Mouse (Mus musculus) splenic B cell, adult 2 months (primary cell): ENCODE results near the gene Gm20388.

Experiments
- DNase-seq: peaks from one replicate; pipeline ENCODE4 v3.0.0-alpha.2; 2011; ENCODE audit warnings: low read depth, low spot score
- H3K27me3 ChIP-seq: 2 replicates; pipeline ENCODE4 v1.6.1; 2012; ENCODE audit warnings: mild to moderate bottlenecking, low read length, moderate library complexity, mixed read lengths; ENCODE audit not compliant: control insufficient read depth, poor library complexity, insufficient read depth, severe bottlenecking
- H3K36me3 ChIP-seq: 2 replicates; pipeline ENCODE4 v1.6.1; 2012; ENCODE audit warnings: mild to moderate bottlenecking, low read length, moderate library complexity, mixed read lengths; ENCODE audit not compliant: control insufficient read depth, poor library complexity, insufficient read depth, severe bottlenecking

The Gm20388 gene

GRCm38 (mm10) chr8:120986022-120986421 is 1075.4 kb downstream of the Gm20388 start:
- no peaks in the 10 kb centered on the region for H3K27me3 ChIP-seq
- DNase-seq: no peak

GRCm38 (mm10) chr8:120993738-120994137 is 1083.1 kb downstream of the Gm20388 start:
- no peak for DNase-seq
- Histone ChIP-seq H3K36me3 (no peaks in the 10 kb centered on the region), H3K27me3 (no peaks in the 10 kb centered on the region)

More at GRCm38 (mm10) chr8:120986022-120986421, 1075.4 kb downstream of the Gm20388 start:
- H3K36me3 ChIP-seq: no peaks in the 10 kb centered on the region

GRCm38 (mm10) chr8:120995424-120995823 is 1084.8 kb downstream of the Gm20388 start:
- no peak for DNase-seq
- Histone ChIP-seq H3K27me3 (no peaks in the 10 kb centered on the region), H3K36me3 (no peaks in the 10 kb centered on the region)

GRCm38 (mm10) chr8:120996905-120997581 is 1086.4 kb downstream of the Gm20388 start:
- Histone ChIP-seq H3K36me3 (no peaks in the 10 kb centered on the region), H3K27me3 (no peaks in the 10 kb centered on the region)
- no peak for DNase-seq

GRCm38 (mm10) chr8:120997926-120998325 is 1087.3 kb downstream of the Gm20388 start:
- Histone ChIP-seq H3K27me3 (no peaks in the 10 kb centered on the region), H3K36me3 (no peaks in the 10 kb centered on the region)
- no peak for DNase-seq

- H3K36me3 ChIP-seq: no peaks in the 10 kb centered on the region
- DNase-seq: no peak
- H3K27me3 ChIP-seq: no peaks in the 10 kb centered on the region
These were observed 1088.3 kb downstream of the Gm20388 start for GRCm38 (mm10) chr8:120998966-120999365.

DNA sequence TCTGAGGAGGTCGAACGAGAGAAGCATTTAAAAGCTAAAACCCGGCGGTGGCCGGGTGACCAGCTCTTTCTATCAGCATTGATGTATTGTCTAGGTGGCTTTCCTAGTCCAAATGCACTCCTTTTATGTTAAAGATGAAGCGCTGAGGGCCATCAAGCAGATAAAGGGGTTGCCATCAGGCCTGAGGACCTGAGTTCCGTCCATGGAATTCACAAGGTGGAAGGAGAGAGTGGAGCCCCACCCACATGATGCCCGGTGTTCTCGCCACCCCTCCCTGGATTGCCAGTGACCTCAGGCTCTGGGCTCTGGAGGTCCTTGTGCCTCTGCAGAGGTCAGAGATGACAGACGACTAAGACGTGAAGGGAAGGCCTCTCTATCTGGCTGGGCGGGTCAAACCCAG is 1091.3 kb downstream of the Gm20388 start:
- Histone ChIP-seq H3K27me3 (no peaks in the 10 kb centered on the region), H3K36me3 (no peaks in the 10 kb centered on the region)
- no peak for DNase-seq

DNA sequence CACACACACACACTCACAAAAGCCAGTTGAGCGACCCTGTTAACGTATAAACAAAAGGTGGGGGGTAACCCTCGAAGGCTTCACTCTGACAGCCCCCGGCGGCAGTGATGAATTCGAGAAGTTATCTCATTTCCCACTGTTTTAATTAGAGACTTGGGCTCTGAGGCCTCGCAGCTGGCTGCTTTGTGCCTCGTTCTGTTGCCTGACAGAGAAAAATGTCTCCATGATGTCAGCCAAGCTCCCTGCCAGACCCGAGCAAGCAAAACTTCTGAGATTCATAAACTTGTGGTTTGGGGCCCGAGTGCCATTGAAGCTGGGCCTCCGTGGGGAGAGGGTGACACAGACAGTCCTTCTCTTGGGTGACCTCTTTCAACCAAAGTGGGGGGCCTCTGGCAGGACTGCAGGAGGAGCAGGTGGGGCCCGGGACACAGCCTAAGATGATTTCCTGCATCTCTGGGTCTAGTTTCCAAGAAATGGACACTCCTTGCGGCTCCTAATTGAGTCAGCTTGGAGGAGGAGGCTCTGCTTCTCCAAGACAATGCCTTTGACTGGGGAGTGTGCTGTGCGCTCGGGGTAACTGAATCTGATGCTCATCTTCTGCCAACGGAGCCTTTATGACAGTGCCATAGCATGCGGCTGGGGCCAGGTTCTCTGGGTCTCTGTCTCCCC is 1092.4 kb downstream of the Gm20388 start:
- Histone ChIP-seq H3K36me3 (no peaks in the 10 kb centered on the region), H3K27me3 (no peaks in the 10 kb centered on the region)
- DNase-seq: no peak

DNA sequence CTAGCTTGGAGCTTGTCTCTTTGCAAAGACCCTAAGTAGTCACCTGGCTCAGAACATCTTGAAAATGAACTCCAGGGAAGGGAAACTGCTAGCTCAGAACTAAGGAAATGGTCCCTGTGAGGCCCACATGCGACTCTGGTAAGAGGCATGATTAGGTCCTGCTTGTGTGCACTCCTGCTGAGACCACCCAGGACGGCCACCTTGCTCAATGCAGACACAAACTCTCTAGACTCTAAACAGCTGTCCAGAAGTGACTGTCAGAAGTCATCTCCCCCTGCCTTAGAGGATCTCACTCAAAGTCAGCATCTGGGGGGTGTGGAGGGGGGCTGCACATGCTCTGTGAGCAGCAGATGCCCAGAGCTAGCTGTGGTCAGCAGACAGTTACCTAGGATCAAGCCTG is 1093.0 kb downstream of the Gm20388 start:
- no peak for DNase-seq
- H3K36me3 ChIP-seq: no peaks in the 10 kb centered on the region
- H3K27me3 ChIP-seq: no peaks in the 10 kb centered on the region

DNA sequence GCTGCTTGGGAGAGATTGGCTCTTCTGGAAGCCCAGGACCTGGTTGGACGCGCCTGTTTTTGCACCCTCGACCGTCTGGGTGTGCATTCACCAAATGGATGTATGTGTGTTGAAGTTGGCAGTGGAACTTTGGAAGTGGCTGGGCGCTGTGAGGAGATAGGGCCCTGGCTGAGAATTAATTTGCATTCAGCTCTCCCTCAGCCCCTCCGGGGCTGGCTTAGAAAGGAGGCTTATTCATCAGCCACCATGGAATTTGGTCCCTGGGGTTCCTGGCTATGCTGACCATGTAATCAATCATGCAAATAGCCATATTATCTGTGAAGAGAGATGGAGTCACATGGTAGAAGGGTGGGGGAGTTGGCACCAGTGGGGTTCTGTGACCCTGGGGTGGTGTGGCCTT is 1102.7 kb downstream of the Gm20388 start:
- DNase-seq: no peak
- H3K27me3 ChIP-seq: no peaks in the 10 kb centered on the region
- H3K36me3 ChIP-seq: no peaks in the 10 kb centered on the region

DNA sequence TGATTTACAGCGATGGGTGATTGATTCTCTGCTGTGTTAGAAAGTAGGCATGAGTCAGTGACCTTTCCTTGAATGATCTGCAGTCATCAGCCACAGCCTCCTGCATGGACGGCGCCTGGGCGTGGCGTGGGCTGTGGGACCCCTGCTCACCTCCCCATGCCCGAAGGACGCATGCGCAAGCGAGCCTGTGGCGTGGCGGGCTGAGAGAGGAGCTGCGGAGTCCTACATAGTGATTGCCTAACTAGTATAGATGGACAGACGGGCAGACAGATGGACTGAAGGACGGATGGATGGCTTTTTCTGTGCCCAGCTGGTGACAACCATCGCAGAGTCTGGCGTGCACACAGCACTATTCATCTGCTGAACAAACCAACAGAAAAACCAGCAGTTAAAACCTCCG is 1106.0 kb downstream of the Gm20388 start:
- Histone ChIP-seq H3K36me3 (no peaks in the 10 kb centered on the region), H3K27me3 (no peaks in the 10 kb centered on the region)
- no peak for DNase-seq

- Histone ChIP-seq H3K27me3 (no peaks in the 10 kb centered on the region), H3K36me3 (no peaks in the 10 kb centered on the region)
- DNase-seq: no peak
These were observed 1107.6 kb downstream of the Gm20388 start for GRCm38 (mm10) chr8:121018236-121018635.

GRCm38 (mm10) chr8:121021488-121021887 is 1110.8 kb downstream of the Gm20388 start:
- no peaks in the 10 kb centered on the region for H3K27me3 ChIP-seq
- H3K36me3 ChIP-seq: no peaks in the 10 kb centered on the region
- DNase-seq: no peak

GRCm38 (mm10) chr8:121023003-121023402 is 1112.4 kb downstream of the Gm20388 start:
- no peaks in the 10 kb centered on the region for H3K27me3 ChIP-seq
- H3K36me3 ChIP-seq: no peaks in the 10 kb centered on the region
- DNase-seq: no peak

GRCm38 (mm10) chr8:121023736-121024135 is 1113.1 kb downstream of the Gm20388 start:
- H3K27me3 ChIP-seq: no peaks in the 10 kb centered on the region
- no peak for DNase-seq
- no peaks in the 10 kb centered on the region for H3K36me3 ChIP-seq
